Mouse (Mus musculus) midbrain, embryonic 10.5 days (tissue): ENCODE results near the gene Snx21. TPM values are rescaled to one million over a fixed set of nuclear protein-coding genes. Genes with fewer than 3 reads are reported as not detected.

Experiments
- DNase-seq: peaks from one replicate; pipeline ENCODE4 v3.0.0-alpha.2; 2017; ENCODE audit warnings: low spot score
- H3K27ac ChIP-seq: fragments of 300-500 bp; sonication (generic); replicated peaks from 2 replicates; pipeline ENCODE4 v1.5.1; 2016; ENCODE audit warnings: mild to moderate bottlenecking
- H3K27me3 ChIP-seq: fragments of 300-500 bp; sonication (generic); 2 replicates; pipeline ENCODE4 v1.6.1; 2016; ENCODE audit warnings: low read depth, mild to moderate bottlenecking; ENCODE audit not compliant: poor library complexity, severe bottlenecking
- H3K36me3 ChIP-seq: fragments of 300-500 bp; sonication (generic); 2 replicates; pipeline ENCODE4 v1.6.1; 2016; ENCODE audit warnings: mild to moderate bottlenecking, moderate library complexity
- H3K4me1 ChIP-seq: fragments of 300-500 bp; sonication (generic); 2 replicates; pipeline ENCODE4 v1.6.1; 2016
- H3K4me3 ChIP-seq: fragments of 300-500 bp; sonication (generic); 2 replicates; pipeline ENCODE4 v1.5.1; 2016; ENCODE audit warnings: mild to moderate bottlenecking, moderate library complexity
- H3K9me3 ChIP-seq: fragments of 300-500 bp; sonication (generic); replicated peaks from 2 replicates; pipeline ENCODE4 v1.6.1; 2016; ENCODE audit warnings: mild to moderate bottlenecking
- WGBS: fragments of 180-500 bp; shearing (Covaris S2); methylation state at CpG from one replicate; pipeline ENCODE4 v1.1.7; 2016; 5-methylcytosine and 5-hydroxymethylcytosine counted together
- polyA plus RNA-seq: library from polyadenylated mRNA; unstranded; fragments of >200 nt; fragmentation: Nextera tagmentation; extraction: Ambion mirVana; gene quantifications from 2 replicates; pipeline ENCODE4 v1.2.1, GENCODE M21; 2016

Gene Snx21
- polyA plus RNA-seq, 1 experiment from 2014 or later, result 12.3 TPM

DNA sequence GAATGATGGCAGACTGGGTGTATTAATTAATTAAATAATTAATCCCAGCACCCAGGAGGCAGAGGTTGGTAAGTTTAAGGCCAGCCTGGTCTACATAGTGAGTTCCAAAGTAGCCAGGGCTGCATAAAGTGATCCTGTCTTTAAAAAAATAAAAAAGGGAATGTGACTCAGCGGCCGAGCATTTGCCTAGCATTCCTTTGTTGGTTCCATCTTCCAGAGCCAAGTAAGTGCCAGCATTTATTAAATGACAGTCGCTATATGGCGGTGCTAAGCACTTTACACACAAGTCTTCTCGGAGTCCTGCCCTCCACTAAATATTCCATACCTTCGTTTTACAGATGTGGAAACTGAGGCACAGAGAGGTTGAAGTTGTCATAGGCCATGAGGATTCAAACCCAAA, 9.5 kb upstream of the Snx21 start:
- Histone ChIP-seq H3K36me3 (peaks cover 24% of the 10 kb centered on the region), H3K27ac (no peak overlapping the region), H3K4me1 (peaks cover 13% of the 10 kb centered on the region), H3K9me3 (no peaks in the 10 kb centered on the region), H3K27me3 (no peaks in the 10 kb centered on the region), H3K4me3 (no peak overlapping the region)
- no peak for DNase-seq
- 90% methylated on average over 6 of the region's 6 CpGs for WGBS

GRCm38 (mm10) chr2:164776801-164777200, 8.8 kb upstream of the Snx21 start:
- WGBS, result 64% methylated on average over 17 of the region's 17 CpGs
- Histone ChIP-seq H3K36me3 (peaks cover 17% of the 10 kb centered on the region), H3K9me3 (no peaks in the 10 kb centered on the region), H3K27me3 (no peaks in the 10 kb centered on the region), H3K4me3 (no peak overlapping the region), H3K27ac (no peak overlapping the region), H3K4me1 (peaks cover 6% of the 10 kb centered on the region)
- no peak for DNase-seq

DNA sequence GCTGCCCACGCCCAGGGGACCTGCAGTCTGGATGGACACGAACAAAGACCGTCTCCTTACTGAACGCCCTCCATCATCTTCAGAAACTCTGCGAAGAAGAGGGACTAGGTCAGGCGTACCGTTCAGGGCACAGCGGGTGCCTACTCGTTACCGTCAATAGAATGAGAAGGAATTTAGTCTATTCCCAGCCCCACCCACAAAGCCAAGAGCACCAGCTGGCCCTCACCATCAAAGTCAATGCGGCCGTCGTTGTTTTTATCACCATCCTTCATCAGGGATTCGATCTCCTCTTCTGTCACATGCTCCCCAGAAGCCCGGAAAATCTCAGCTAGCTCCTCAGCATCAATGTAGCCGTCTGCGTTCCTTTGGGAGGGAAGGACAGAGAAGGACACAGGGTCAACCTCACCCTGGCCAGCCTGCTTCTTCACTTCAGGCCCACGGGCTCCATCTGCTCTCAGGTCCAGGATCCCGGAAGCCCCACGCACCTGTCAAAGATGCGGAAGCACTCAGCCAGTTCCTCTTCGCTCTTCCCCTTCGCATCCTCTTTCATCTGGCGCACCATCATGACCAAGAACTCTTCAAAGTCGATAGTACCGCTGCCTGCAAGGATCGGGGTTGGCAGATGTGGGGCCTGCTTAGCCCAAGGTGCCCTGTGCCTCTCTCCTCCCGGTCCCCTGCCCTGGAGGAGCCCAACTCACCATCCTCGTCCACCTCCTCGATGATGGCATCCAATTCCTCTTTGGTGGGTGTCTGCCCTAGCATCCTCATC, 8.2 kb upstream of the Snx21 start:
- Histone ChIP-seq H3K27ac (no peak overlapping the region), H3K4me3 (no peak overlapping the region), H3K9me3 (no peaks in the 10 kb centered on the region), H3K4me1 (no peaks in the 10 kb centered on the region; the same call in 1 of the 2 replicates), H3K36me3 (peaks cover 11% of the 10 kb centered on the region), H3K27me3 (no peaks in the 10 kb centered on the region)
- 86% methylated on average over 30 of the region's 30 CpGs for WGBS
- DNase-seq, result no peak

GRCm38 (mm10) chr2:164778015-164778287, 7.7 kb upstream of the Snx21 start:
- Histone ChIP-seq H3K4me1 (no peaks in the 10 kb centered on the region; the same call in 1 of the 2 replicates), H3K27me3 (no peaks in the 10 kb centered on the region), H3K36me3 (peaks cover 6% of the 10 kb centered on the region), H3K27ac (no peak overlapping the region), H3K9me3 (no peaks in the 10 kb centered on the region), H3K4me3 (no peak overlapping the region)
- no peak for DNase-seq
- 94% methylated on average over 11 of the region's 11 CpGs for whole genome bisulfite sequencing

- no peak for DNase-seq
- no peaks in the 10 kb centered on the region for H3K9me3 ChIP-seq
- H3K4me1 ChIP-seq, result no peaks in the 10 kb centered on the region
- no peak overlapping the region for H3K4me3 ChIP-seq
- H3K36me3 ChIP-seq, result no peaks in the 10 kb centered on the region
- 88% methylated on average over 7 of the region's 7 CpGs for WGBS
- H3K27me3 ChIP-seq, result no peaks in the 10 kb centered on the region
- H3K27ac ChIP-seq, result no peak overlapping the region
These were observed 6.8 kb upstream of the Snx21 start for GRCm38 (mm10) chr2:164778809-164779208.

DNA sequence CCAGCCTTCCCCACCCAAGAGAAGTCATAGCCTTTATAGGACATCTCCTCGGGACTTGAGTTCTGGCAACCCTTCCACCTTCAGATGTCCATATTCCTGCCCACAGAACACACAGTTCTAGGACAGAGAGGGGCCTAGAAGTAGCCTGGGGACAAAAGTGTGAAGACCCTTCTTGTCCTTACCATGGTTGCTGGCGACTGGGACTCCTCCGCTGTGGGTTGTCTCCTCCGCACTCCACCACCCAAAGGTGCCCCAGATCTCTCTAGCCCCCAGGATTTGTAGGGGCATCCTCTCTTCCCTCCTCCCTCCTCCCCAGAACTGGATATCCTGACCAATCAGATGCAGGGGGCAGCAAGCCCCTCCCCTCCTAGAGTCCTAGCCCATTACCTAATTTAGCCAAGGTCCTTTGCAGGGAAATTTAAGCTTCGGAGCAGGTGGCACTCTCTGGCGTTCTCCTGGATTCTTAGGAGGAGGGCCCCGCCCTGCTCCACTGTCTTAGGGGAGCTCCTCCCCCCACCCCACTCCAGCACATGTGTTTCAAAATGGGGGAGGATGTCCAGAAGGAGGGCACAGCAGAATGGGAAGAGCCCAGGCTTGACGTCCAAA, 6.0 kb upstream of the Snx21 start, which contains the start of gene Tnnc2:
TSS of gene Tnnc2 (minus strand) at position 487 of the 606 bp plus-strand sequence.
- no peak for DNase-seq
- no peak within 1 kb of the TSS for H3K27ac ChIP-seq
- WGBS, result 72% methylated on average over 8 of the region's 8 CpGs
- H3K27me3 ChIP-seq, result peaks cover 2% of the 10 kb centered on the region; the same call in 1 of the 2 replicates
- peaks cover under 1% of the 10 kb centered on the region for H3K4me1 ChIP-seq
- no peaks in the 10 kb centered on the region for H3K9me3 ChIP-seq
- no peak within 1 kb of the TSS for H3K4me3 ChIP-seq
- no peaks in the 10 kb centered on the region for H3K36me3 ChIP-seq

- no peak for DNase-seq
- peaks cover 23% of the 10 kb centered on the region for H3K4me1 ChIP-seq
- no peak overlapping the region for H3K27ac ChIP-seq
- H3K27me3 ChIP-seq, result peaks cover 10% of the 10 kb centered on the region; the same call in 1 of the 2 replicates
- no peak overlapping the region for H3K4me3 ChIP-seq
- WGBS, result 75% methylated on average over 4 of the region's 4 CpGs
- no peaks in the 10 kb centered on the region for H3K9me3 ChIP-seq
- H3K36me3 ChIP-seq, result no peaks in the 10 kb centered on the region
These were observed 3.7 kb upstream of the Snx21 start for GRCm38 (mm10) chr2:164781876-164782275.

- H3K27me3 ChIP-seq, result peaks cover 13% of the 10 kb centered on the region; the same call in 1 of the 2 replicates
- H3K36me3 ChIP-seq, result peaks cover 9% of the 10 kb centered on the region
- no peak for DNase-seq
- peaks cover 34% of the 10 kb centered on the region for H3K4me1 ChIP-seq
- no peak overlapping the region for H3K27ac ChIP-seq
- no peak overlapping the region for H3K4me3 ChIP-seq
- no peaks in the 10 kb centered on the region for H3K9me3 ChIP-seq
- 75% methylated on average over 7 of the region's 7 CpGs for WGBS
These were observed 1.6 kb upstream of the Snx21 start for GRCm38 (mm10) chr2:164783926-164784581.

- no peaks in the 10 kb centered on the region for H3K9me3 ChIP-seq
- DNase-seq, result no peak
- H3K4me3 ChIP-seq, result peak overlapping the region; percentile 77
- peaks cover 34% of the 10 kb centered on the region for H3K4me1 ChIP-seq
- peaks cover 13% of the 10 kb centered on the region; the same call in 1 of the 2 replicates for H3K27me3 ChIP-seq
- 20% methylated on average over 7 of the region's 7 CpGs for WGBS
- peaks cover 14% of the 10 kb centered on the region for H3K36me3 ChIP-seq
- H3K27ac ChIP-seq, result peak overlapping the region; percentile 88
These were observed 678 bp upstream of the Snx21 start for GRCm38 (mm10) chr2:164784869-164785420.

DNA sequence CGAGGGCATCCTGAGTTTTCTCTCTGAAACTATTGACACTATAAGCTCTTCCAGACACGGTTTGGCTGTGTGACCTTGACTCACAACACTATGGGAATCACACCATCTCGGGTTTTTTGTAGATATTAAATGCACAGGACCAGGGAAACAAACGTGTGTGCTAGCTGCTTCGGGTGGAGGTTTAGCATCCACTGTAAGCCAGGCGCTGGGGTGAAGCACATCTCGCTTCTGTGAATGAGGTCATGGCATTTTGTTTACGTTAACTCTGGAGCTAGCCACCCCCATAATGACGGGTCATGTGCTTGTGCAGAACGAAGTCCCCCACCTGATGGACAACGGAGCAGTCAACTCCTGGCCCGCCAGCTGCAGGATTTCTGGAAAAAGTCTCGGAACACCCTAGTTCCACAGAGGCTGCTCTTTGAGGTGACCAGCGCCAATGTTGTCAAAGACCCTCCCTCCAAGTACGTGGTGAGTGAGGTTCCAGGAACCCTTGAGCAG, 814 bp downstream of the Snx21 start:
- H3K4me3 ChIP-seq, result peak overlapping the region; percentile 77
- DNase-seq, result no peak
- peaks cover 27% of the 10 kb centered on the region for H3K36me3 ChIP-seq
- no peaks in the 10 kb centered on the region for H3K9me3 ChIP-seq
- H3K27me3 ChIP-seq, result peaks cover 13% of the 10 kb centered on the region; the same call in 1 of the 2 replicates
- H3K27ac ChIP-seq, result peak overlapping the region; percentile 88
- H3K4me1 ChIP-seq, result peaks cover 34% of the 10 kb centered on the region
- 14% methylated on average over 15 of the region's 15 CpGs for WGBS

DNA sequence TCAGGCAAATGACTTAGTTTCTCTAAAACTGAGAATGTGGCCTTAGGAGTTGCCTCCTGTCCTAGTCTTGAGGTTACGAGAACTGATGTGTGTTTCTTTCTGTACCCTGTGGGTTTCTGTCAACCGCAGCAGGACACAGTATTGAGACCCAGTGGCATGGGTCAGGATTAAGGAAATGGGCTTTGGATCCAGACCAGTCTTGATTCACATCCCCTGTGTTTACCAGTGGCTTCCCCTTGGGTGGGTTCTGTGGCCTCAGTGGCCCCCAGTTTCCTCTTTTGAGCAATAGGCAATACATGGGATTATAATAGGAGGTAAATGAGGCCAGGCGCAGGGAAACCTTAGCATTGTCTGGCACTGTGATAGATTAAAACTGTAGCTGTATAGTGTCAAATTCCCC, 1.4 kb downstream of the Snx21 start:
- Histone ChIP-seq H3K9me3 (no peaks in the 10 kb centered on the region), H3K27me3 (peaks cover 13% of the 10 kb centered on the region; the same call in 1 of the 2 replicates), H3K4me3 (peak overlapping the region; percentile 77; the same call in 1 of the 2 replicates), H3K36me3 (peaks cover 33% of the 10 kb centered on the region), H3K27ac (no peak overlapping the region), H3K4me1 (peaks cover 34% of the 10 kb centered on the region)
- DNase-seq, result no peak
- 91% methylated on average over 3 of the region's 3 CpGs for WGBS

DNA sequence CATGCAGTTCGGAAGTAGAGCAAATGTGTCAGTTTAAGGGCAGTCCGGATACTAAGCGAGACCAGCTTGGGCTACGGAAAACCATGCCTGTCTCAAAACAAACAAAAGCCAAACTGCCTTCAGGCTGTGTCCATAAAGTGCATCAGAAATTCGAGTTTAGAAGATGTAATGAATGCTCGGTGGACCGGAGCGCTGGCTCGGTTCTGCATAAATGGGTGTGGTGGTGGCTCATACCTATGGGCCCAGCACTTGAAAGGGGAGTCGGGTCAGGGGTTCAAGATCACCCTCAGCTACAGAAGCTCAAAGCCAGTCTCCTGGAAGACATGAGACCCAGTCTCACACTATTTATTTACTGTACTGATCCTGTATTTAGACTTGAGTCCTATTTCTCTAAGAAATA, 2.2 kb downstream of the Snx21 start:
- 85% methylated on average over 10 of the region's 10 CpGs for WGBS
- peaks cover 13% of the 10 kb centered on the region; the same call in 1 of the 2 replicates for H3K27me3 ChIP-seq
- H3K9me3 ChIP-seq, result no peaks in the 10 kb centered on the region
- peaks cover 41% of the 10 kb centered on the region for H3K36me3 ChIP-seq
- no peak overlapping the region for H3K4me3 ChIP-seq
- no peak for DNase-seq
- H3K4me1 ChIP-seq, result peaks cover 34% of the 10 kb centered on the region
- H3K27ac ChIP-seq, result no peak overlapping the region
